Mouse (Mus musculus) adrenal gland, adult 8-10 months (tissue): Measurements from ENCODE around the gene Ptafr. TPM values are rescaled to one million over a fixed set of nuclear protein-coding genes. Genes with fewer than 3 reads are reported as not detected.
"Not testable (repeated sequence)": the region's sequence is repeated elsewhere in the genome, so short reads cannot be mapped to it uniquely, and the experiment has no call there.

Experiments used
- DNase-seq: peaks from one replicate; pipeline ENCODE4 v3.0.0; 2022
- total RNA-seq, 4 experiments: library from RNA; stranded (reverse); gene quantifications; 2 replicates each; pipeline ENCODE4 v1.2.4; 2022

The Ptafr gene
- total RNA-seq, result 1 to 10 TPM; 1.6 to 6.1 (median 3.8) TPM

GRCm38 (mm10) chr4:132563965-132564364 lies at the start of gene Ptafr:
TSS of gene Ptafr (plus strand) at chr4:132564067.
- peak; percentile 20 for DNase-seq

DNA sequence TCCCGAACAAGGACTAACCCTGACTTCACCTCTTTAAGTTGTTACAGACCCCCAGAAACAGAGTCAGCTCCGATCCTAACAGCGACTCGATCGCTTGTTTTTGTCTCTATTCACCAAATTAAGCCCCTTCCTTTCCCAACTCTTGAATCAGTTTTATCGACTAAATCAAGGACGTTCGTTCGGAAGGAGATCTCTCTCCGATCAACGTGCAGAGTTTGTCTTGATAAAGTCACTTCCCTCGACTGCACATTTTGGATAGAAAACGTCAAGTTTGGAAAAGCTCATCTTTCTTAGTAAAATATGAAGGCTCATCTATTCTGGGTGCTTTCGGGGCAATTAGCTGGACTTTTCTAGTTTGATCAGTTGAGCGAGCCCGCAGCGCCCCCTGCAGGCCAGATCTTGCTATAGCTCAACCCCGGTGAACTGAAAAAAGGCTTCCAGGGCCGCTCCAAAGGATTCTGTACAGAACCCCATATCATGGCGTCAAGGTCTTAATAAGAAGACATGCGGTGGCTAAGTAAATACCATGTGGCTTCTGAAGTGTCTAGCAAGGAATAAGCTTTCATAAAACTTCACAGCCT lies 49.2 kb upstream of the Ptafr start:
- peak; percentile 70 for DNase-seq

- peak; percentile 94 for DNase-seq
Measured at GRCm38 (mm10) chr4:132515369-132516155, 48.3 kb upstream of the Ptafr start.

GRCm38 (mm10) chr4:132518066-132518465 lies 45.8 kb upstream of the Ptafr start:
- DNase-seq, result no peak

DNA sequence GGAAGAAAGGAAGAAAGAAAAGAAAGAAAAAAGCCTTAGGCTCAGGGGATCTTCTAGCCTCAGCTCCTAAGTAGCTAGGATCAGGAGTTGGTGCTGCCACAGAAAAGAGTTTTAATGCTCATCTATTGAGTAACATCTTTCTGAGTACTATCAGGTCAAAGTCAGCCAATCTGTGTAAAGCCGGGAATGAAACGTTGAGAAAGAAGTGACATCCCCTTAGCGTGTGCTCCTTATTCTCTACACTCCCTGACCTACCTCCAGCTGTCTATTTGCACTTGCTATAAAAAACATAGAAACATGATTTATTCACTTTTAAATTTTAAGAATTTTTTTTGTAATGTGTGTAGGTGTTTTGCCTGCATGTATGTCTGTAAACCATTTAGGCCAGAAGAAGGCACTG lies 44.7 kb upstream of the Ptafr start:
- DNase-seq, result no peak

DNA sequence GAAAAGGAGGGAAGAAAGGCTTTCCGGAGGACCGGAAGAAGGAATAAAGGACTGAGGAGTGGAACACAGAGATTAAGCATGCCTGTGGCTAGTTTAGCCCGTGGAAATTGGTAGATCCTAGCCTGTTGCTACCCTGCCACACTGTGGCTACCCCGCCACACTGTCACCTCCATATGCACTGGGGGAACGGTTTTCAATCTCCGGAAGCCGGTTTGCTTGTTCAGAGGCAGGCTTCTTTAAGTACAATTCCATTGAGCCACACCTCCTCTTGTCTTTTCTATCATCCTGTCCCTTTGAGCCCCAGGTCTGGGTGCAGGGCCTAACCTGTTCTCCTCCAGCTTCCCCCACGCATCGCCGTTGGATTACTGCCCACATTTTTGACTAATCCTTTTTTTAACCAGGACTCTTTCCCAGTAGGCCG lies 39.5 kb upstream of the Ptafr start:
- no peak for DNase-seq

DNA sequence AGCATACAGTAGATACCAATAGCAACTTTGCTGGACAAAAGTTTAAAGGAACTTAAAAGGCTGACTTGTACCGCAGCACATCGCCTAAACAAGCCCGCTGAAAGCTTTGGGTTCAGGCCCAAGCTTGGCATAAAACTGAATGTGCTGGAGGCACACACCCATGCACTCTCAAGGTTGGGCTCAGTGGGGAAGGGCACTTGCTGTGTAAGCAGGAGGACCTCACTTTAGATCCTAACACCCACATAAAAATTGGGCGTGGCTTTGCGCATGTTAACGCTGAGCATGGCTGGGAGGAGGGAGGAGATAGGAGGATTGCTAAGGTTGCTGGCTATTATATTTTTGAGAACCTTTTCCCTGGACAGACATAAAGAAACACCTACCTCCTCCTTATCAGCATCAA lies 39.1 kb upstream of the Ptafr start:
- DNase-seq, result no peak

DNA sequence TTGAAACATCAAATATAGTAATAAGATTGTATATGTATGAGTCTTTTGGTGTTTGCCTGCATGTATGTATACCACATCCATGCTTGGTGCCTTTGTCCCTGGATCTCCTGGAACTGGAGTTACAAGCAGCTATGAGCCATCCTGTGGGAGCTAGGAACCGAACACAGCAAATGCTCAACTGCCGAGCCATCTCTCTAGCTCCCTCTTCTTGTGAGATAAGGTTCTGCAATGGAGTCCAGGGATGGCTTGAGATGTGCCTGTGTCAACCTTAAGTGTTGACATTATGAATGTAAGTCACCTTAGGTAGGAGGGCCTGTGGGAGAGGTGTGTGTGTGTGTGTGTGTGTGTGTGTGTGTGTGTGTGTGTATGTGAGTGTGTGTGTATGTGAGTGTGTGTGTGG lies 37.2 kb upstream of the Ptafr start:
- no peak for DNase-seq

GRCm38 (mm10) chr4:132527917-132528522 lies 35.8 kb upstream of the Ptafr start:
- DNase-seq, result no peak

- no peak for DNase-seq
Measured at GRCm38 (mm10) chr4:132529344-132529743, 34.5 kb upstream of the Ptafr start.

- DNase-seq, result no peak
Measured at GRCm38 (mm10) chr4:132530033-132530804, 33.6 kb upstream of the Ptafr start.

GRCm38 (mm10) chr4:132532496-132532895 lies 31.4 kb upstream of the Ptafr start:
- DNase-seq, result no peak

DNA sequence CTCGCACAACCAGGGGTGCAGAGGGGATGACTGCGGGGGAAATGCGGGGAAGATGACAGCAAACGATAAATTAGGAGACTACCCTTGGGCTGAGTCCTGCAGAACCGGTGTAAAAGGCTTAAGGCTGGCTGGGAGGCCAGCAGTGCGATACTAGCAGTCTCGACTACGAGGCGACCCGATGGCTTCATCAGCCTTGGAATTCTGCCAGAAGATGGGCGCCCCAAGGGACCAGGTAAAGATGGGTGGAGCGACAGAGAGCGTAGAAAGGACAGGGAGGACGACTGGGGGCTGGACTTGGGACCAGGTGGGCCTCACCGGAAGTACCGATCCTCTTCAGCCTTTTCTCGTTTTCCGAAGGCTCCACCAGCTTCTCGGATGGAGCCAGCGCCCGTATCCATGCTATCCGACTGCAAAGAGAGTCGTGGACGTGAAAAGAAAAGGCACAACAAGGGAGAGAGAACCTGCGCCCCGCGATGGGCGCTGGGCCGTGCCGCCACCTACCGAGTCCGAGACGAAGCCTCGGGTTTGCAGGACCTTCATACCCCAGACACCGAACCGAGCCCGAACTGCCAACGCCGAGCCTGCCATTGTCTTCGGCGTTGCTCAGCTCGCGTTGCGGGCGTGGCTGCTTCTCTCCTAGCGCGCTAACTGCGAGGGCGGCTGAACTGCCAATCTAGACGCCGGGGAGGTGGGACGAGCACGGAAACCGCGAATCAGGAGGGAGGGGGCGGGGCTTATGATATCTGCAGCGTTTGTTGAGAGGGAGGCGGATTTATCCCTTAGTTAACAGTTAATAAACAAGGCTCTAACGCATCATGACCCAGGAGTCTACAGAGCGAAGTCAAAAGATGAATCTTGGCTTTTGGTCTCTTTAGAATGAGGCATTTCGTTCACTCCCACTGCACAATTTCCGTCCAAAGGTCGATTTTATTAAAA lies 30.6 kb upstream of the Ptafr start, which contains the start of gene Atpif1:
TSS of gene Atpif1 (minus strand) at position 679 of the 936 bp plus-strand sequence.
- DNase-seq, result peak; percentile 87

- DNase-seq, result peak; percentile 91
Measured at GRCm38 (mm10) chr4:132535406-132536121, 28.3 kb upstream of the Ptafr start, which contains the start of gene Dnajc8. TSS of gene Dnajc8 (plus strand) at chr4:132535550.

- DNase-seq, result no peak
Measured at GRCm38 (mm10) chr4:132539481-132539880, 24.4 kb upstream of the Ptafr start.

- DNase-seq, result peak; percentile 47
Measured at GRCm38 (mm10) chr4:132541413-132541812, 22.5 kb upstream of the Ptafr start.

DNA sequence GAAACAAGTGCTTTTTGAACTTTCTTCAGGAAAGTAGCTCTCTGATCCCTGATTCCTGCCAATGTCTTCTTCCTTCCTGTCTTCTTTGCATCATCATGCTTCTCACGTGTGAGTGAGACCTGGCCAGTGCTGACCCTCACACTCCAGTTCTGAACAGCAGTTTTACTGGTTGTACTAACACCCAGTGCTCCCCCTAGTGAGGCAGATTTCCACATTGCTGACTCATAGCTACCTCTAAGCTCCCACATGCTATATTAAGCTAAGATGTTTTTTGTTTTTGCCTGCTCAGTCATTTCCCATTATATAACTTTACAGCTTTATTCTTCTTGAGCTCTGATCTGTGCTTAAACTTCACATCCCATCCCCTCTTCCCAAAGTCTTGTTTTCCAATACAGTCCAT lies 21.1 kb upstream of the Ptafr start:
- DNase-seq, result no peak

GRCm38 (mm10) chr4:132545851-132546250 lies 18.0 kb upstream of the Ptafr start:
- DNase-seq, result peak; percentile 45

DNA sequence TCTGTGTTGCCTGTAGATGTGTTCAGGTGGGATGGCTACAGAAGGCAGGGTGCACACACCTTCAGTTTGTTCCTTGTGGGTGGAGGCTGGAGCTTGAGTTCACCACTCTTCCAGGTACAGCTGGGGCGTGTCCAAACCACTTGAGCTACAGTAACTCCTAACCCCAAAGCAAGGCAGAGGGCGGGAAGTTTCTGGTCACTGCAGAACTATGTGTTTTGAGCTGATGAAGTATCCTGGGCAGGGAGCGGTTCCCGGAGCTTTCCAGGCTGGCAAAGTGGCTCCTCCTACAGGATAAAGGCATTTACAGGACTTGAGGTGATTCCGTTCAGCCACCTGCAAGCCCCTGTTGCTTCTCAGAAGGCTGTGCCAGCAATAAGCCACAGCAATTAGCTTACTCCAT lies 9.6 kb upstream of the Ptafr start:
- DNase-seq, result no peak

DNA sequence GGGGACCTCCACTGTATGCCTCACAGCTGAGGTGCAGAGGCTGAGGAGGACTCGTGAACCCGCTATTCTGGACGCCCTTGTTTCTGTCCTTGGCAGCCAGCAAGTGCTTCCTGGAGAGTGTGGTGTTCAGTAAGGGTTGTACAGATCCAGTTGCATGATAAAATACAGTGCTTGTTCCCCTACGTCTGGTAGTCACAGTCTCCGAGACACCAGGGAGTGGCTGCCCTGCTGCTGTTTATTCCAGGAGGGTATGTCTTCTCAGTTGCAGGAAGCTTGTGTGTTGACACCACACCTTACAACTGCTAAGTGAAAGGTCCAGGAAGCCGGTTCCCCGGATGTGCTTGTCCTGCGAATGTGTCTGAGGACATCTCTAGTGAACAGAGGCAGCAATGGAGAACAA lies 9.2 kb upstream of the Ptafr start:
- no peak for DNase-seq

- not testable (repeated sequence) for DNase-seq
Measured at GRCm38 (mm10) chr4:132555550-132555949, 8.3 kb upstream of the Ptafr start.
